Mouse (Mus musculus) ES-Bruce4 (cell line): Measurements from ENCODE around the gene Ifitm1. TPM values are rescaled to one million over a fixed set of nuclear protein-coding genes. Genes with fewer than 3 reads are reported as not detected.

ENCODE experiments used
- H3K27ac ChIP-seq: 2 replicates; pipeline ENCODE4 v1.5.1; 2012; ENCODE audit warnings: low read length, inconsistent platforms; ENCODE audit not compliant: insufficient read depth
- H3K27me3 ChIP-seq: 2 replicates; pipeline ENCODE4 v1.6.1; 2012; ENCODE audit warnings: mild to moderate bottlenecking, low read length, inconsistent platforms; ENCODE audit not compliant: control insufficient read depth, poor library complexity, insufficient read depth, severe bottlenecking
- H3K36me3 ChIP-seq: 2 replicates; pipeline ENCODE4 v1.6.1; 2012; ENCODE audit warnings: inconsistent platforms, mild to moderate bottlenecking, low read length, moderate library complexity; ENCODE audit not compliant: control insufficient read depth, poor library complexity, insufficient read depth, severe bottlenecking
- H3K4me1 ChIP-seq: one replicate; pipeline ENCODE4 v1.8.1; 2011; ENCODE audit warnings: low read length; ENCODE audit not compliant: control insufficient read depth, insufficient read depth
- H3K4me3 ChIP-seq: 2 replicates; pipeline ENCODE4 v1.5.1; 2011; ENCODE audit warnings: low read depth, mild to moderate bottlenecking, low read length
- H3K9ac ChIP-seq: 2 replicates; pipeline ENCODE4 v1.6.1; 2012; ENCODE audit warnings: low read depth, mild to moderate bottlenecking, inconsistent platforms; ENCODE audit not compliant: poor library complexity, severe bottlenecking
- H3K9me3 ChIP-seq: replicated peaks from 2 replicates; pipeline ENCODE4 v1.6.1; 2012; ENCODE audit warnings: mild to moderate bottlenecking, low read length, inconsistent platforms; ENCODE audit not compliant: control insufficient read depth, poor library complexity, insufficient read depth, severe bottlenecking
- CTCF ChIP-seq: IDR thresholded peaks from one replicate; pipeline ENCODE4 v1.8.1; 2011; ENCODE audit warnings: low read depth, low read length
- EP300 ChIP-seq: IDR thresholded peaks from 2 replicates; pipeline ENCODE4 v1.6.1; 2011; ENCODE audit warnings: low read depth, low read length; ENCODE audit not compliant: insufficient read depth
- POLR2A ChIP-seq: IDR thresholded peaks from one replicate; pipeline ENCODE4 v1.8.1; 2011; ENCODE audit warnings: low read length; ENCODE audit not compliant: insufficient read depth
- polyA plus RNA-seq: library from polyadenylated mRNA; stranded (reverse); fragments of >200 nt; gene quantifications from 2 replicates; pipeline ENCODE4 v1.2.4, GENCODE M21; 2011; ENCODE audit warnings: low read depth; ENCODE audit not compliant: missing spikeins, insufficient read depth, insufficient read length

Gene Ifitm1
- polyA plus RNA-seq, 1 experiment = 501 TPM

- Histone ChIP-seq H3K27ac (no peak overlapping the region; the same call in 1 of the 2 replicates), H3K4me3 (no peak overlapping the region), H3K27me3 (no peaks in the 10 kb centered on the region), H3K9ac (no peak overlapping the region; the same call in 1 of the 2 replicates), H3K4me1 (peaks cover 13% of the 10 kb centered on the region), H3K36me3 (no peaks in the 10 kb centered on the region), H3K9me3 (no peaks in the 10 kb centered on the region)
- TF ChIP-seq POLR2A (no peak), EP300 (no peak), CTCF (no peak)
These were observed 22.0 kb downstream of the Ifitm1 start for GRCm38 (mm10) chr7:140989022-140989421.

GRCm38 (mm10) chr7:140990185-140990584 lies 23.2 kb downstream of the Ifitm1 start:
- Histone ChIP-seq H3K36me3 (no peaks in the 10 kb centered on the region), H3K4me3 (peak overlapping the region; percentile 3; the same call in 1 of the 2 replicates), H3K9me3 (no peaks in the 10 kb centered on the region), H3K27me3 (no peaks in the 10 kb centered on the region), H3K9ac (no peak overlapping the region), H3K4me1 (peaks cover 13% of the 10 kb centered on the region), H3K27ac (peak overlapping the region; percentile 2; the same call in 1 of the 2 replicates)
- TF ChIP-seq EP300 (no peak), POLR2A (no peak), CTCF (no peak)

GRCm38 (mm10) chr7:140990622-140991021 lies 23.6 kb downstream of the Ifitm1 start:
- no peak overlapping the region for H3K4me3 ChIP-seq
- H3K36me3 ChIP-seq = no peaks in the 10 kb centered on the region
- no peak for TF ChIP-seq POLR2A
- TF ChIP-seq CTCF = no peak
- TF ChIP-seq EP300 = no peak
- H3K9ac ChIP-seq = no peak overlapping the region
- 0 out of 2 replicates have a peak overlapping the region, but pooled peaks have one; percentile 18 for H3K27ac ChIP-seq
- H3K9me3 ChIP-seq = no peaks in the 10 kb centered on the region
- no peaks in the 10 kb centered on the region for H3K27me3 ChIP-seq
- H3K4me1 ChIP-seq = peaks cover 13% of the 10 kb centered on the region

GRCm38 (mm10) chr7:140991117-140991689 lies 24.2 kb downstream of the Ifitm1 start:
- Histone ChIP-seq H3K4me1 (peaks cover 13% of the 10 kb centered on the region), H3K36me3 (no peaks in the 10 kb centered on the region), H3K4me3 (no peak overlapping the region), H3K27ac (0 out of 2 replicates have a peak overlapping the region, but pooled peaks have one; percentile 18), H3K9ac (no peak overlapping the region), H3K27me3 (no peaks in the 10 kb centered on the region), H3K9me3 (no peaks in the 10 kb centered on the region)
- TF ChIP-seq EP300 (no peak), POLR2A (no peak)

- H3K27ac ChIP-seq = no peak overlapping the region
- no peaks in the 10 kb centered on the region for H3K4me1 ChIP-seq
- H3K9ac ChIP-seq = no peak overlapping the region
- no peak overlapping the region for H3K4me3 ChIP-seq
- H3K9me3 ChIP-seq = no peaks in the 10 kb centered on the region
- TF ChIP-seq CTCF = no peak
- no peaks in the 10 kb centered on the region for H3K27me3 ChIP-seq
- no peaks in the 10 kb centered on the region for H3K36me3 ChIP-seq
These were observed 30.8 kb downstream of the Ifitm1 start for GRCm38 (mm10) chr7:140997817-140998216.

GRCm38 (mm10) chr7:140998853-140999700 lies 32.1 kb downstream of the Ifitm1 start:
- Histone ChIP-seq H3K36me3 (no peaks in the 10 kb centered on the region), H3K4me3 (no peak overlapping the region), H3K9me3 (no peaks in the 10 kb centered on the region)

More at GRCm38 (mm10) chr7:140998853-140999700, 32.1 kb downstream of the Ifitm1 start:
- Histone ChIP-seq H3K4me1 (no peaks in the 10 kb centered on the region), H3K9ac (no peak overlapping the region), H3K27ac (no peak overlapping the region), H3K27me3 (no peaks in the 10 kb centered on the region)
- TF ChIP-seq CTCF (no peak), POLR2A (no peak), EP300 (no peak)
